11 mouse cellular contexts compared by ENCODE assay signal in the genomic region with DNA sequence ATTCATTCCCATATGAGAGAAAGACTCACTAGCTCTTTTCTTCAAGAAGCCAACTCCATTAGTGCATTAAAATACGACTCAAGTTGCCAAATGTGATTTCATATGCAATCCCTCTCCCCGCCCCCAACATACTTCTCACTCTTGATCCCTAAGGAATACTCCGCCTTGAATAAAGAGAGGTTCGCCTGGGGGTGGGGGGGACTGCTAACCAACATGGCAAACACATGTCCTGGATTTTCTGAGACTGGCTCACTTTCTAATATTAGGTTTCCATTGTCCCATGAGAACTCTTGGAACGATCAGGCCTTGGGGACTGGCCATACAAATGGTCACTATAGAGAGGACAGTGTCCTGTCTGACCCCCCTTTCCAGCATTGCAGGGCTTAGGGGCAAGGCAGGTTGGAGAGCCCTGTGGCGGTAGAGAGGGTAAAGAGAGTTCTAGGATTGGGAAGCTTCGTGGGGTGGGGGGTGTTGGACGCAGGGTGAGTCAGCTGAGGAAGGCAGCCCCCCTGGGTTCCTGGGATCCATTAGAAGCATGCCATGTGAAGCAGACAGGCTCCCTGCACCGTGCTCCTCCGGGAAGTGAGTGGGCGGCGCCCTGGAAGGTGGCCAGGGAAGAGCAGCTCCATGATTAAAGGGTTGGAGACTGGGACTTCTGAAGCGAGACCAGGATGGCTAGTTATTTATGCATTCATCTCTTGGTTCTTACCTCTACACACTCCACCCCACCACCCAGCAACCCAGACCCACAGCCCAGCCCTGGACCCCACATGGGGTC.
DNase-seq lines count a peak whose midpoint lies in the region; ATAC-seq and TF ChIP-seq lines count a peak whose summit lies in the region.
"Had no signal": no experiment of that assay in that cellular context is flagged by ENCODE, and none has a peak within 500 bp of the region (broad histone marks: within the 10 kb centered on the region; RNA-seq: fewer than 3 reads in every experiment).

No protein-coding gene starts in this region.

- TF ChIP-seq CTCF in hindbrain, postnatal 0 days (IDR thresholded peaks at IDR 0.05; ENCODE audit: low read depth) = no peak

- 66% methylated on average over 13 of the region's 13 CpGs for WGBS in hindbrain, postnatal 0 days
- 70% methylated on average over 13 of the region's 13 CpGs for WGBS in hindbrain, embryonic 13.5 days
- 66% methylated on average over 13 of the region's 13 CpGs for WGBS in stomach, embryonic 16.5 days

- no peaks in the 10 kb centered on the region for H3K36me3 ChIP-seq in hindbrain, postnatal 0 days (ENCODE audit: insufficient read depth, low read length)
- no peaks in the 10 kb centered on the region for H3K36me3 ChIP-seq in hindbrain, embryonic 13.5 days
- no peaks in the 10 kb centered on the region for H3K36me3 ChIP-seq in stomach, embryonic 16.5 days (ENCODE audit: control insufficient read depth, insufficient read depth, low read length)

- H3K4me1 ChIP-seq in hindbrain, postnatal 0 days (ENCODE audit: insufficient read depth, low read length) = 0 out of 2 replicates have a peak, but pooled peaks cover 4% of the 10 kb centered on the region
- peaks cover 33% of the 10 kb centered on the region for H3K4me1 ChIP-seq in hindbrain, embryonic 13.5 days (replicated peaks)
- peaks cover 24% of the 10 kb centered on the region for H3K4me1 ChIP-seq in stomach, embryonic 16.5 days (ENCODE audit: control insufficient read depth, insufficient read depth, low read length)

- no peaks in the 10 kb centered on the region for H3K9me3 ChIP-seq in hindbrain, postnatal 0 days (ENCODE audit: low read length)
- no peaks in the 10 kb centered on the region for H3K9me3 ChIP-seq in hindbrain, embryonic 13.5 days
- no peaks in the 10 kb centered on the region for H3K9me3 ChIP-seq in stomach, embryonic 16.5 days (replicated peaks; ENCODE audit: control insufficient read depth, low read length)

- no peak overlapping the region for H3K27ac ChIP-seq in hindbrain, postnatal 0 days
- H3K27ac ChIP-seq in hindbrain, embryonic 13.5 days = no peak overlapping the region
- H3K27ac ChIP-seq in stomach, embryonic 16.5 days (ENCODE audit: low read length) = peak overlapping the region; percentile 58

- H3K4me3 ChIP-seq in hindbrain, postnatal 0 days (ENCODE audit: low read length) = no peak overlapping the region
- H3K4me3 ChIP-seq in hindbrain, embryonic 13.5 days = no peak overlapping the region
- no peak overlapping the region for H3K4me3 ChIP-seq in stomach, embryonic 16.5 days (replicated peaks; ENCODE audit: low read length)

- peak; percentile 40; the same call in 1 of the 2 replicates for ATAC-seq in hindbrain, postnatal 0 days
- no peak; the same call in 1 of the 2 replicates for ATAC-seq in hindbrain, embryonic 13.5 days (ENCODE audit: low FRiP score)
- peak; percentile 21; the same call in 1 of the 2 replicates for ATAC-seq in stomach, embryonic 16.5 days (ENCODE audit: insufficient read depth, low FRiP score)

- no peaks in the 10 kb centered on the region for H3K27me3 ChIP-seq in hindbrain, postnatal 0 days (ENCODE audit: insufficient read depth, low read length)
- H3K27me3 ChIP-seq in hindbrain, embryonic 13.5 days = 0 out of 2 replicates have a peak, but pooled peaks cover 3% of the 10 kb centered on the region
- H3K27me3 ChIP-seq in stomach, embryonic 16.5 days (ENCODE audit: control insufficient read depth, insufficient read depth, low read length) = no peaks in the 10 kb centered on the region

- no peak overlapping the region for H3K4me2 ChIP-seq in hindbrain, postnatal 0 days (ENCODE audit: low read depth, low read length)
- no peak overlapping the region for H3K4me2 ChIP-seq in hindbrain, embryonic 13.5 days
- no peak overlapping the region for H3K4me2 ChIP-seq in stomach, embryonic 16.5 days (ENCODE audit: low read depth, low read length)
- H3K4me2 ChIP-seq: midbrain, embryonic 11.5 days had no signal

- H3K9ac ChIP-seq in hindbrain, postnatal 0 days (replicated peaks; ENCODE audit: low read length) = no peak overlapping the region
- H3K9ac ChIP-seq in hindbrain, embryonic 13.5 days = no peak overlapping the region
- no peak overlapping the region for H3K9ac ChIP-seq in stomach, embryonic 16.5 days (ENCODE audit: low read length)

- DNase-seq in hindbrain, postnatal 0 days (ENCODE audit: low spot score) = no peak
- peak; percentile 54 for DNase-seq in right cerebral cortex, postnatal 14 days
- no peak for DNase-seq in right cerebral cortex, postnatal 25 days
- peak; percentile 19 for DNase-seq in heart, adult 8-10 months (ENCODE audit: low spot score)
- DNase-seq in urinary bladder, adult 18-20 months (ENCODE audit: low spot score in 2 of 2) = no peak
- DNase-seq in cerebellum, postnatal 36 days = no peak
- DNase-seq: retina, postnatal 1 day; thymus, postnatal 36 days had no signal

Comparison
In these comparisons a context has a peak if more than half of its experiments do, and no peak if none do; other contexts are left out.
1. DNase-seq: peak in right cerebral cortex, postnatal 14 days (single experiment) and heart, adult 8-10 months (single experiment); none in hindbrain, postnatal 0 days (single experiment), right cerebral cortex, postnatal 25 days (single experiment), urinary bladder, adult 18-20 months (0 of 2) and cerebellum, postnatal 36 days (0 of 2).